Mouse (Mus musculus) limb, embryonic 12.5 days (tissue): ENCODE measurements at regions not wholly inside any gene's neighbourhood (a gene's known extent, or its start where the extent isn't known, plus 50 kb on each side); places are given as distances from the start of the nearest gene placed in this dataset.

Experiments used
- ATAC-seq: fragments of 200-750 bp; cut with Nextera tagmentation; 2 replicates; pipeline ENCODE4 v1.8.0; 2017; ENCODE audit warnings: low read depth, moderate TSS enrichment; ENCODE audit not compliant: insufficient number of reproducible peaks, insufficient read depth, low FRiP score, low TSS enrichment
- H3K27ac ChIP-seq: fragments of 300-500 bp; sonication (generic); 2 replicates; pipeline ENCODE4 v1.5.1; 2016; ENCODE audit warnings: mild to moderate bottlenecking, moderate library complexity
- H3K27me3 ChIP-seq: fragments of 300-500 bp; sonication (generic); 2 replicates; pipeline ENCODE4 v1.6.1; 2016; ENCODE audit warnings: mild to moderate bottlenecking, moderate library complexity
- H3K36me3 ChIP-seq: fragments of 300-500 bp; sonication (generic); 2 replicates; pipeline ENCODE4 v1.6.1; 2016; ENCODE audit warnings: mild to moderate bottlenecking, moderate library complexity
- H3K4me1 ChIP-seq: fragments of 300-500 bp; sonication (generic); replicated peaks from 2 replicates; pipeline ENCODE4 v1.6.1; 2016
- H3K4me2 ChIP-seq: fragments of 300-500 bp; sonication (generic); 2 replicates; pipeline ENCODE4 v1.6.1; 2016; ENCODE audit warnings: mild to moderate bottlenecking, moderate library complexity
- H3K4me3 ChIP-seq: fragments of 300-500 bp; sonication (generic); replicated peaks from 2 replicates; pipeline ENCODE4 v1.5.1; 2016; ENCODE audit warnings: mild to moderate bottlenecking
- H3K9ac ChIP-seq: fragments of 300-500 bp; sonication (generic); replicated peaks from 2 replicates; pipeline ENCODE4 v1.6.1; 2016; ENCODE audit warnings: mild to moderate bottlenecking, moderate library complexity
- H3K9me3 ChIP-seq: fragments of 300-500 bp; sonication (generic); 2 replicates; pipeline ENCODE4 v1.6.1; 2016; ENCODE audit warnings: mild to moderate bottlenecking, moderate library complexity
- WGBS: fragments of 180-500 bp; shearing (Covaris S2); methylation state at CpG from one replicate; pipeline ENCODE4 v1.1.7; 2016; 5-methylcytosine and 5-hydroxymethylcytosine counted together

GRCm38 (mm10) chr6:140133734-140134133, 92.5 kb upstream of the Plcz1 start:
- Histone ChIP-seq H3K27ac (no peak overlapping the region), H3K9ac (no peak overlapping the region), H3K4me3 (no peak overlapping the region), H3K4me2 (no peak overlapping the region), H3K4me1 (no peaks in the 10 kb centered on the region), H3K27me3 (no peaks in the 10 kb centered on the region), H3K36me3 (no peaks in the 10 kb centered on the region), H3K9me3 (no peaks in the 10 kb centered on the region)
- no peak for ATAC-seq
- 81% methylated on average over 8 of the region's 8 CpGs for WGBS

GRCm38 (mm10) chr6:140126645-140127044, 85.4 kb upstream of the Plcz1 start:
- ATAC-seq = no peak
- Histone ChIP-seq H3K27me3 (no peaks in the 10 kb centered on the region), H3K27ac (no peak overlapping the region), H3K4me2 (no peak overlapping the region), H3K9me3 (peaks cover 15% of the 10 kb centered on the region; the same call in 1 of the 2 replicates), H3K9ac (no peak overlapping the region), H3K4me3 (no peak overlapping the region), H3K4me1 (no peaks in the 10 kb centered on the region), H3K36me3 (no peaks in the 10 kb centered on the region)
- WGBS = 88% methylated on average over 7 of the region's 7 CpGs

- no peak overlapping the region for H3K4me2 ChIP-seq
- no peaks in the 10 kb centered on the region for H3K9me3 ChIP-seq
- H3K27ac ChIP-seq = no peak overlapping the region
- no peaks in the 10 kb centered on the region for H3K36me3 ChIP-seq
- WGBS = 90% methylated on average over 2 of the region's 2 CpGs
- no peak overlapping the region for H3K4me3 ChIP-seq
- no peaks in the 10 kb centered on the region for H3K27me3 ChIP-seq
- ATAC-seq = no peak
- no peak overlapping the region for H3K9ac ChIP-seq
- no peaks in the 10 kb centered on the region for H3K4me1 ChIP-seq
Observed at GRCm38 (mm10) chr6:140114024-140114423, 72.8 kb upstream of the Plcz1 start.

GRCm38 (mm10) chr6:140112054-140112453, 70.8 kb upstream of the Plcz1 start:
- Histone ChIP-seq H3K27ac (no peak overlapping the region), H3K27me3 (no peaks in the 10 kb centered on the region), H3K4me2 (no peak overlapping the region), H3K9ac (no peak overlapping the region), H3K4me1 (peaks cover 5% of the 10 kb centered on the region; the same call in 1 of the 2 replicates), H3K4me3 (no peak overlapping the region), H3K9me3 (no peaks in the 10 kb centered on the region), H3K36me3 (no peaks in the 10 kb centered on the region)
- ATAC-seq = no peak
- WGBS = 92% methylated on average over 10 of the region's 10 CpGs

- WGBS = 57% methylated on average over 8 of the region's 8 CpGs
- Histone ChIP-seq H3K9ac (no peak overlapping the region), H3K36me3 (no peaks in the 10 kb centered on the region), H3K9me3 (no peaks in the 10 kb centered on the region), H3K4me1 (peaks cover 5% of the 10 kb centered on the region; the same call in 1 of the 2 replicates), H3K4me2 (no peak overlapping the region), H3K27me3 (no peaks in the 10 kb centered on the region), H3K27ac (no peak overlapping the region), H3K4me3 (no peak overlapping the region)
- no peak for ATAC-seq
Observed at GRCm38 (mm10) chr6:140108083-140108482, 66.8 kb upstream of the Plcz1 start.

- H3K4me1 ChIP-seq = peaks cover 5% of the 10 kb centered on the region; the same call in 1 of the 2 replicates
- ATAC-seq = no peak
- H3K36me3 ChIP-seq = no peaks in the 10 kb centered on the region
- no peak overlapping the region for H3K9ac ChIP-seq
- no peaks in the 10 kb centered on the region for H3K9me3 ChIP-seq
- WGBS = 77% methylated on average over 16 of the region's 16 CpGs
- no peak overlapping the region for H3K4me3 ChIP-seq
- H3K27me3 ChIP-seq = no peaks in the 10 kb centered on the region
- H3K27ac ChIP-seq = no peak overlapping the region
- no peak overlapping the region for H3K4me2 ChIP-seq
Observed at GRCm38 (mm10) chr6:140107628-140108027, 66.4 kb upstream of the Plcz1 start.

- Histone ChIP-seq H3K36me3 (no peaks in the 10 kb centered on the region), H3K4me1 (peaks cover 5% of the 10 kb centered on the region; the same call in 1 of the 2 replicates), H3K4me3 (no peak overlapping the region), H3K27me3 (no peaks in the 10 kb centered on the region), H3K9ac (no peak overlapping the region), H3K4me2 (no peak overlapping the region), H3K9me3 (no peaks in the 10 kb centered on the region), H3K27ac (no peak overlapping the region)
- no peak for ATAC-seq
- 84% methylated on average over 5 of the region's 5 CpGs for whole genome bisulfite sequencing
Observed at GRCm38 (mm10) chr6:140106141-140106540, 64.9 kb upstream of the Plcz1 start.

- H3K36me3 ChIP-seq = no peaks in the 10 kb centered on the region
- H3K27me3 ChIP-seq = no peaks in the 10 kb centered on the region
- H3K27ac ChIP-seq = no peak overlapping the region
- H3K4me2 ChIP-seq = no peak overlapping the region
- H3K4me3 ChIP-seq = no peak overlapping the region
- 52% methylated on average over 6 of the region's 6 CpGs for WGBS
- no peak overlapping the region for H3K9ac ChIP-seq
- ATAC-seq = no peak
- H3K4me1 ChIP-seq = no peaks in the 10 kb centered on the region
- no peaks in the 10 kb centered on the region for H3K9me3 ChIP-seq
Observed at GRCm38 (mm10) chr6:140102043-140102442, 60.8 kb upstream of the Plcz1 start.

- H3K27me3 ChIP-seq = no peaks in the 10 kb centered on the region
- no peak overlapping the region for H3K27ac ChIP-seq
- H3K4me2 ChIP-seq = no peak overlapping the region
- H3K9me3 ChIP-seq = no peaks in the 10 kb centered on the region
- H3K36me3 ChIP-seq = no peaks in the 10 kb centered on the region
- H3K4me1 ChIP-seq = no peaks in the 10 kb centered on the region
- no peak overlapping the region for H3K4me3 ChIP-seq
- no peak overlapping the region for H3K9ac ChIP-seq
- no peak for ATAC-seq
- WGBS = 75% methylated on average over 10 of the region's 10 CpGs
Observed at GRCm38 (mm10) chr6:140095416-140095815, 54.2 kb upstream of the Plcz1 start.
